Mouse (Mus musculus): ENCODE measurements at regions not wholly inside any gene's neighbourhood (a gene's known extent, or its start where the extent isn't known, plus 50 kb on each side); places are given as distances from the start of the nearest gene placed in this dataset.

GRCm38 (mm10) chr16:93218402-93218801, 385.5 kb downstream of the Setd4 start:
- Histone ChIP-seq H3K27me3 (replicated peaks) (no peaks in the 10 kb centered on the region), H3K9ac (no peak overlapping the region), H3K36me3 (no peaks in the 10 kb centered on the region), H3K9me3 (no peaks in the 10 kb centered on the region), H3K4me3 (no peak overlapping the region), H3K27ac (no peak overlapping the region), H3K4me2 (replicated peaks) (no peak overlapping the region), H3K4me1 (0 out of 2 replicates have a peak, but pooled peaks cover 4% of the 10 kb centered on the region)
- no peak for ATAC-seq (ENCODE audit: low FRiP score, low read depth)
- WGBS = 75% methylated on average over 10 of the region's 10 CpGs

DNA sequence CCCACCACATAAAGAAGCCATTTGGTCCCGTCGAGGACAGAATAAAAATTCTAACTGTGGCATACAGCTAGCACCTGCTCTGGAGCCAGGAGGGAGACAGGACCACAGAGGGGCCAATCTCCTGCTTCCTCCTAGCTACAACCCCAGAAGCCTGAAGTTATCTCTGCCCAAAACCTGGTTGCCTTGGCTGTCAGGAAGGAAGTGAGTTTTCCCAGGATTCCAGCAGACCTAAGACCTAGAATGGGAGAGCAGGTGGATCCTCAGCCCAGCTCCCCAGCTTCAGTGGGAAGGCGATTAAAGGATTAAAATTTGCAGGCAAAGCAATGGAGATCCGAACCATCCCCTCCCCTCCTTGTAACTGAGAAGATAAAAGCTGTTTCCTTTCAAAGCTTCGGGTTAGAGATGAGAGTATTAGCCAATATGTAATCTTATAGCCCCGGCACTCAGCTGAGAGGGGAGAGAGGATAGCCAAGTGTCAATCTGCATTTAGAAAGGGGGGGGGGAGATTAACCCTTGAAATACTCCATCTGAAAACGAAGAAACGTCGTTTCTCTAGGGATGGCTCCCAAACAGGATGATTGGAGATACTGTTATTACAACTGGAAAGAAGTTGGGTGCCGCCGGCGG, 386.1 kb downstream of the Setd4 start:
- Histone ChIP-seq H3K4me3 (no peak overlapping the region), H3K27ac (no peak overlapping the region), H3K9me3 (no peaks in the 10 kb centered on the region), H3K27me3 (replicated peaks) (no peaks in the 10 kb centered on the region), H3K4me1 (0 out of 2 replicates have a peak, but pooled peaks cover 4% of the 10 kb centered on the region), H3K36me3 (no peaks in the 10 kb centered on the region), H3K4me2 (replicated peaks) (no peak overlapping the region), H3K9ac (no peak overlapping the region)
- ATAC-seq (ENCODE audit: low FRiP score, low read depth) = no peak
- WGBS = 51% methylated on average over 12 of the region's 12 CpGs

- Histone ChIP-seq H3K4me3 (no peak overlapping the region), H3K27ac (no peak overlapping the region), H3K4me1 (0 out of 2 replicates have a peak, but pooled peaks cover 4% of the 10 kb centered on the region), H3K9ac (no peak overlapping the region), H3K4me2 (replicated peaks) (no peak overlapping the region), H3K27me3 (replicated peaks) (no peaks in the 10 kb centered on the region), H3K9me3 (no peaks in the 10 kb centered on the region), H3K36me3 (no peaks in the 10 kb centered on the region)
- ATAC-seq (ENCODE audit: low FRiP score, low read depth) = no peak
- WGBS = 82% methylated on average over 4 of the region's 4 CpGs
Measured at GRCm38 (mm10) chr16:93215630-93216029, 388.2 kb downstream of the Setd4 start.

GRCm38 (mm10) chr16:93213618-93214017, 387.7 kb upstream of the Runx1 start:
- H3K4me1 ChIP-seq = 0 out of 2 replicates have a peak, but pooled peaks cover 4% of the 10 kb centered on the region
- ATAC-seq (ENCODE audit: low FRiP score, low read depth) = no peak
- no peaks in the 10 kb centered on the region for H3K36me3 ChIP-seq
- no peak overlapping the region for H3K9ac ChIP-seq
- H3K27me3 ChIP-seq (replicated peaks) = no peaks in the 10 kb centered on the region
- 91% methylated on average over 6 of the region's 6 CpGs for WGBS
- no peak overlapping the region for H3K4me2 ChIP-seq (replicated peaks)
- no peaks in the 10 kb centered on the region for H3K9me3 ChIP-seq
- no peak overlapping the region for H3K27ac ChIP-seq
- no peak overlapping the region for H3K4me3 ChIP-seq

DNA sequence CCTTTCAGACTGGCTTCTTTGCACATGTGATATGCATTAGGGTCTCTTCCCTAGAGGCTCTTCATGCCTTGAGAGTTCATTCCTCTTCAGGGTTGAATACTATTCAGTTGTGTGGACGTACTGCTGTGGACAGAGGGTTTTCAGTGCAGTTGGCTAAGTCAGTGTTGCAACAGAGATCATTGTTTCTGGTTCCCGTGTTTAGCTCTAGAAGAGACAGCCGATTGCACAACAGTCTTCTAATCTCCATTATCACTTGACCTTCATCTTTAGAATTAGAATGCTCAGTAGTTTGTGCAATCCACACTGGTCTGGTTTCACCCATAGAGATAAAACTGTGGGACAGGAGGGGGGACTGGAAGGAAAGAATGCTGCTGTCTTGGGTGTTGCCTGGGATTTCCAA, 381.7 kb upstream of the Runx1 start:
- ATAC-seq (ENCODE audit: low FRiP score, low read depth) = no peak
- Histone ChIP-seq H3K36me3 (no peaks in the 10 kb centered on the region), H3K4me2 (replicated peaks) (no peak overlapping the region), H3K4me1 (no peaks in the 10 kb centered on the region), H3K27ac (no peak overlapping the region), H3K9me3 (no peaks in the 10 kb centered on the region), H3K27me3 (replicated peaks) (no peaks in the 10 kb centered on the region), H3K4me3 (no peak overlapping the region), H3K9ac (no peak overlapping the region)
- WGBS = 94% methylated on average over 3 of the region's 3 CpGs

- Histone ChIP-seq H3K27ac (no peak overlapping the region), H3K4me1 (no peaks in the 10 kb centered on the region), H3K36me3 (no peaks in the 10 kb centered on the region), H3K27me3 (replicated peaks) (no peaks in the 10 kb centered on the region), H3K9ac (no peak overlapping the region), H3K4me3 (no peak overlapping the region), H3K4me2 (replicated peaks) (no peak overlapping the region), H3K9me3 (no peaks in the 10 kb centered on the region)
- 97% methylated on average over 5 of the region's 5 CpGs for WGBS
- ATAC-seq (ENCODE audit: low FRiP score, low read depth) = no peak
Measured at GRCm38 (mm10) chr16:93207217-93207616, 381.3 kb upstream of the Runx1 start.

DNA sequence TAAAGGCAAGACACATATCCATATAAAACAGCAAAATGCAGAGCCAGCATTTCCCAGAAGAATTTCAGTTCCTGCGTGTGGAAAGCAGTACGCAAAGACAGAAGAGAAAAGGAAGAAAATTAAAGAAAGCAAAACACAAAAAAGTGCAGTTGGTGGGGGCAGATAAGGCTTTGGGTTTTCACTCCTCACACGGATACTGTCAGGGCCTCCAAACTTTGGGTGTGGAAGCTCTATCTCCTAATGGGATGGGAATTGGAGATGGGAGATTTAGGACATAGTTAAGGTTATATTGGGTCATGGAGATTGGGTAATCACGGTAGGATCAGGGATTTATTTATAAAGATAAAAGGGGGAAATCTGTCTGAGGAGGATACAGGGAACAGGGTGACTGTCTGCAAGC, 380.4 kb upstream of the Runx1 start:
- 89% methylated on average over 4 of the region's 4 CpGs for WGBS

DNA sequence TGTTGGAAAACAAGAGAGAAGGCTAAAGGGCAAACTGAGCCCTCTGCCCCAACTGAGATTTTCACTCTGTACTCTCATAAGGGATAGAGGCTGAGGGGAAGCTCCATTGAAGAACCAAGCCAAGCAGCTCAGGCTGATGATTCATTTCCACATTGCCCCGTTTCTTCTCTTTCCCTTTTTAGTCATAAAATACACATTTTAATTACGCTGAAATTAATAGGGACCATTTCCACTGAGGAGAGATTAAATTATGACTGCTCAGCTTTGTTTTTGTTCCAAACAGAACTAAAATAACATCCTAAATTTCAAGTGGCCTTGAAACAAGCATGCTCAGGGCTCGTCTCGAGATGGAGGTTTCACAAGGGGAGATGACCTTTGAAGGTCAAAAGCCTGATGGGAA, 378.7 kb upstream of the Runx1 start:
- Histone ChIP-seq H3K4me3 (no peak overlapping the region), H3K27me3 (replicated peaks) (no peaks in the 10 kb centered on the region), H3K4me1 (no peaks in the 10 kb centered on the region), H3K27ac (no peak overlapping the region), H3K4me2 (replicated peaks) (no peak overlapping the region), H3K9me3 (no peaks in the 10 kb centered on the region), H3K36me3 (no peaks in the 10 kb centered on the region), H3K9ac (no peak overlapping the region)
- no peak for ATAC-seq (ENCODE audit: low FRiP score, low read depth)
- 70% methylated on average over 4 of the region's 4 CpGs for WGBS

More for the DNA sequence above, 380.4 kb upstream of the Runx1 start:
- Histone ChIP-seq H3K36me3 (no peaks in the 10 kb centered on the region), H3K27me3 (replicated peaks) (no peaks in the 10 kb centered on the region), H3K9me3 (no peaks in the 10 kb centered on the region), H3K4me1 (no peaks in the 10 kb centered on the region), H3K4me3 (no peak overlapping the region), H3K4me2 (replicated peaks) (no peak overlapping the region), H3K9ac (no peak overlapping the region), H3K27ac (no peak overlapping the region)
- no peak for ATAC-seq (ENCODE audit: low FRiP score, low read depth)

GRCm38 (mm10) chr16:93202591-93202990, 376.6 kb upstream of the Runx1 start:
- no peak overlapping the region for H3K4me3 ChIP-seq
- H3K9me3 ChIP-seq = no peaks in the 10 kb centered on the region
- H3K4me1 ChIP-seq = no peaks in the 10 kb centered on the region
- no peaks in the 10 kb centered on the region for H3K36me3 ChIP-seq
- H3K27ac ChIP-seq = no peak overlapping the region
- no peak overlapping the region for H3K9ac ChIP-seq
- H3K27me3 ChIP-seq (replicated peaks) = no peaks in the 10 kb centered on the region
- no peak for ATAC-seq (ENCODE audit: low FRiP score, low read depth)
- no peak overlapping the region for H3K4me2 ChIP-seq (replicated peaks)

GRCm38 (mm10) chr16:93197300-93197699, 371.4 kb upstream of the Runx1 start:
- 93% methylated on average over 8 of the region's 8 CpGs for WGBS
- H3K36me3 ChIP-seq = no peaks in the 10 kb centered on the region

DNA sequence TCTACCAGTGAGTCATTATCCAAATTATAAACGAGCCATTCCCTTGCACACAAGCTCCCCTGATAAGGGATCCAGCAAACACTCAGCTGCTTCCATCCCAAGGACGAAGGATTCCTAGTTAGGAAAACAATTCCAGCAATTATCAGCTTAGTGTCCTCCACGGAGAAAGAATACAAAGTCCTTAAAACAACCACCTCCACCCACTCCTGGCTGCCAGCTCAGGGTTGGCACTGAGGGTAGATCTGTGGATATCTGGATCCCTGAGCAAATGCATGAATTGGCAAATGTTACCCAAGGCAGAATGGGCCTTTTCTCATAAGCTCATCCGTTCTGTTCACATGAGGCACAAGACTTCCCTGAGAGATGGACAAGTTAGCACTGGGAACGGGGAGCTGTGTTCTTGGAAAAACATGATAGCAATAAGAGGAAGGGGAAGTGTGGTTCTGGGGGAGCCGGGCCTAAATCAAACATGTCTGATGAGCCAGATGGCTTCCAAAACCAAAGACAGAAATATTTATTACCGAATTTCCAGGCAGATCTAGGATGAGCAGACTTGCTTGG, 368.1 kb upstream of the Runx1 start:
- H3K4me3 ChIP-seq = no peak overlapping the region
- no peaks in the 10 kb centered on the region for H3K4me1 ChIP-seq
- no peak overlapping the region for H3K27ac ChIP-seq
- H3K27me3 ChIP-seq (replicated peaks) = no peaks in the 10 kb centered on the region
- H3K36me3 ChIP-seq = no peaks in the 10 kb centered on the region
- ATAC-seq (ENCODE audit: low FRiP score, low read depth) = no peak
- H3K9me3 ChIP-seq = no peaks in the 10 kb centered on the region
- WGBS = 80% methylated on average over 7 of the region's 7 CpGs
- H3K4me2 ChIP-seq (replicated peaks) = no peak overlapping the region
- no peak overlapping the region for H3K9ac ChIP-seq

More at GRCm38 (mm10) chr16:93197300-93197699, 371.4 kb upstream of the Runx1 start:
- ATAC-seq (ENCODE audit: low FRiP score, low read depth) = no peak
- no peak overlapping the region for H3K4me3 ChIP-seq
- no peaks in the 10 kb centered on the region for H3K4me1 ChIP-seq
- H3K9ac ChIP-seq = no peak overlapping the region
- no peaks in the 10 kb centered on the region for H3K9me3 ChIP-seq
- H3K27me3 ChIP-seq (replicated peaks) = no peaks in the 10 kb centered on the region
- no peak overlapping the region for H3K4me2 ChIP-seq (replicated peaks)
- H3K27ac ChIP-seq = no peak overlapping the region

DNA sequence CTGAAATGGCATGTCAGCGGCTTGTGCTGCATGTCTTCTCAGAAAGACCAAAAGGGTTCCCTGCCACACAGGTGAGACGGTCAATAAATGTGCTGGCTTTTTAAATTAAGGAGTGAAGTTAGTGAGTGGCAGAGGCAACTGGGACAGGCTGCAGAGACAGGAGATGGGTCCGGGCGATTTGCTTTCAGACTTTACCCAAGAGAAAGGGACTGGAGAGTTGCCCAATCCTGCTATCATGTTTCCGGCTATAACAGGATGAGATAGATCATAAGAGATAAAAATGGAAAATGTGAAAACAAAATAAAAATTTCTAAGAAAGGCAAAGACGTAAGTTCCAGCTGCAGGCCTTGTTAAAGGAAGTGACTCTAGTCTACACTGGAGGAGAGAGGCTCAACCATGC, 367.3 kb upstream of the Runx1 start:
- no peak for ATAC-seq (ENCODE audit: low FRiP score, low read depth)
- WGBS = 91% methylated on average over 6 of the region's 6 CpGs
- H3K4me3 ChIP-seq = no peak overlapping the region
- H3K36me3 ChIP-seq = no peaks in the 10 kb centered on the region
- no peak overlapping the region for H3K4me2 ChIP-seq (replicated peaks)
- H3K27me3 ChIP-seq (replicated peaks) = no peaks in the 10 kb centered on the region
- no peaks in the 10 kb centered on the region for H3K9me3 ChIP-seq
- no peak overlapping the region for H3K9ac ChIP-seq
- no peaks in the 10 kb centered on the region for H3K4me1 ChIP-seq
- no peak overlapping the region for H3K27ac ChIP-seq

- H3K4me3 ChIP-seq = no peak overlapping the region
- no peaks in the 10 kb centered on the region for H3K36me3 ChIP-seq
- no peak overlapping the region for H3K4me2 ChIP-seq (replicated peaks)
- no peak overlapping the region for H3K9ac ChIP-seq
- H3K27ac ChIP-seq = no peak overlapping the region
- whole genome bisulfite sequencing = 85% methylated on average over 9 of the region's 9 CpGs
- no peaks in the 10 kb centered on the region for H3K27me3 ChIP-seq (replicated peaks)
- H3K9me3 ChIP-seq = no peaks in the 10 kb centered on the region
- no peak for ATAC-seq (ENCODE audit: low FRiP score, low read depth)
- no peaks in the 10 kb centered on the region for H3K4me1 ChIP-seq
Measured at GRCm38 (mm10) chr16:93192651-93193173, 366.8 kb upstream of the Runx1 start.
